Mouse (Mus musculus) cortical plate, adult 2 months (tissue): Measurements from ENCODE around the gene Nipal4. TPM values are rescaled to one million over a fixed set of nuclear protein-coding genes. Genes with fewer than 3 reads are reported as not detected.
"Not testable (repeated sequence)": the region's sequence is repeated elsewhere in the genome, so short reads cannot be mapped to it uniquely, and the experiment has no call there.

ENCODE experiments used
- H3K27ac ChIP-seq: fragments of 200-500 bp; 2 replicates; pipeline ENCODE4 v1.5.1; 2012; ENCODE audit warnings: low read length, control low read depth, inconsistent platforms; ENCODE audit not compliant: insufficient read depth
- H3K4me1 ChIP-seq: fragments of 200-500 bp; 2 replicates; pipeline ENCODE4 v1.6.1; 2011; ENCODE audit warnings: low read length; ENCODE audit not compliant: control insufficient read depth, insufficient read depth
- H3K4me3 ChIP-seq: fragments of 200-500 bp; 2 replicates; pipeline ENCODE4 v1.5.1; 2011; ENCODE audit warnings: mild to moderate bottlenecking, low read length, control low read depth; ENCODE audit not compliant: insufficient read depth
- CTCF ChIP-seq: fragments of 200-500 bp; IDR thresholded peaks from 2 replicates; pipeline ENCODE4 v1.5.1; 2011; ENCODE audit warnings: mild to moderate bottlenecking, control low read depth, low read length; ENCODE audit not compliant: insufficient read depth; ENCODE audit errors: extremely low read depth
- POLR2A ChIP-seq: fragments of 200-500 bp; IDR thresholded peaks from 2 replicates; pipeline ENCODE4 v1.6.1; 2011; ENCODE audit warnings: mild to moderate bottlenecking, low read length, control low read depth; ENCODE audit not compliant: insufficient read depth; ENCODE audit errors: extremely low read depth
- polyA plus RNA-seq: library from polyadenylated mRNA; depleted of rRNA; stranded (reverse); fragments of >200 nt; gene quantifications from 2 replicates; pipeline ENCODE4 v1.2.3, GENCODE M21; 2012

Nipal4 gene
- polyA plus RNA-seq, 1 experiment = 4.9 TPM

DNA sequence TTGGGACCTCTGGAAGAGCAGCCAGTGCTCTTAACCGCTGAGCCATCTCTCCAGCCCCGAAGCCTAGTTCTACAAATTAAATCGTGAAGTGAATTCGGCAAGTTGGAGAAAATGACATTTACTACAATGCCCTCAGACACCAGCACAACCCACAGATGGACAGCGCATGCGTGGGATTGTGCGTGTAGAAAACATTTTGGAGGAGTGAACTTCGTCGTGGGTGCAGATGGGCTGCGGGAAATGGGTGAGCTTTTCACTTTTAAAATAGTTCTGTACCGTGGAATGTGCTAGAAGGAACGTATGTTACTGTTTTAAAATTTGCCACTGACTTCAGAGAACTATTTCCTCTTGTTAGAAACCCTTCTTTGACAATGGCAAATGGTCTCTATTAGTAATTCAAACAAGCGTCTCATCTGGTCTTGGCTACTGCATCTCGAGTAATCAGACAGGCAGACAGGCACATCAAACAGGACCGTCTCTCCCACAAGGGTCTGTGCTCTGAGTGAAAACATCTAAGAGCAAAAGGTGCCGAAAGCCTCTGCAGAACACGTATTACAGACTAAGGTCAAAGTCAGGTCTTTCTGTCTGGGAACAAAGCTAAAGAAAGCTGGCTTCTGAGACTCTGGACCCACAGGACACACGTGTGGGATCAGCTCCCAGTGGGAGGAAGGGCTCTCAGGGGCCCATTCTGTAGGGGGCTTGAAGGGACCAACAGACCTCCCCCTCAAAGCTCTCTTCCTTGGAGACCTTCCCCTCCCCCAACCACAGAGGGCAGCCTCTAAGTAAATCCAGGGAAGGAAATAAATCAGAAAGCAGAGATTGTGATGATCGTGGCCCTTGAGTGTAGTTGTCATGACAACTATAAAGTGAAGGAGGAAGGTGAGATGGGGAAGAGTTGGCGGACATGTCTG is 35.6 kb upstream of the Nipal4 start:
- H3K27ac ChIP-seq = peak overlapping the region; percentile 49

DNA sequence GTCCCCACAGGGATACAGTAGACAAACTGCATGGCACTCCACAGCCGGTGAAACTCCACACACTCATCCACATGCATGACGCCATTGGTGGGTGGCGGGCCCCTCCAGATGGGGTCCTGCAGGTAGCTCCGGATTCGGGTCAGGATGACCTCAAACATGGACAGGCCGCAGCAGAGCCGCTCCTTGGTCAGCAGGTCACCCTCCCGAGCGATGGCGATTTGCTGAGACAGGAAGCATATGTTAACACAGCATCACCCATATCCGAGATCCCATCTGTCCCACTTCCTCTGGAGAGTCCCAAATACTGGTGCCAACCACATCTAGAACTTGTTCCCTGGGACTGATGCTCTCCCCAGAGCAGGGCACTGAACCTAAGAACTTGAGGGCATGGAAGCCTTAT is 34.4 kb upstream of the Nipal4 start:
- Histone ChIP-seq H3K4me1 (peaks cover 6% of the 10 kb centered on the region), H3K27ac (no peak overlapping the region), H3K4me3 (no peak overlapping the region)
- no peak for TF ChIP-seq CTCF
- no peak for TF ChIP-seq POLR2A

More for the DNA sequence above, 35.6 kb upstream of the Nipal4 start:
- TF ChIP-seq POLR2A (no peak), CTCF (no peak)
- H3K4me1 ChIP-seq = peaks cover 8% of the 10 kb centered on the region
- no peak overlapping the region for H3K4me3 ChIP-seq

DNA sequence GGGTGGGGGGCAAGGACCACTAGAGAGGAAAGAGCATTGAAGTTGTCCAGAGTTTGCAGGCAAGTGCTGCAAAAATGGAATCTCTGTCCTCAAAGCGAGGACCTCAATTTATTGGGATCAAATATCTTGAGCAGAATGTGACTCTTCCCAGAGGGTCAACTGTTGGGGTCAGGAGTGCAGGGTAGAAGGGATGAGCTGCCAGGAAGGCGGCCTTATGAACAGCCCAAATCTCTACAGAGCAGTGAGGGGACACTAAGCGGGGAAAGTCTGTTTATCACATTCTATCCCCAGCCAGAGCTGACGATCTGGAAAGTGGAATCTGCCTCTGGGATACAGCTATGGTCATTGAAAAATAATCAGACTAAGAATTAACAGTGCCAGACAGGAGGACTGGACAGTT is 27.9 kb upstream of the Nipal4 start:
- TF ChIP-seq CTCF = no peak
- no peak for TF ChIP-seq POLR2A
- no peak overlapping the region for H3K27ac ChIP-seq
- H3K4me3 ChIP-seq = no peak overlapping the region
- no peaks in the 10 kb centered on the region for H3K4me1 ChIP-seq

DNA sequence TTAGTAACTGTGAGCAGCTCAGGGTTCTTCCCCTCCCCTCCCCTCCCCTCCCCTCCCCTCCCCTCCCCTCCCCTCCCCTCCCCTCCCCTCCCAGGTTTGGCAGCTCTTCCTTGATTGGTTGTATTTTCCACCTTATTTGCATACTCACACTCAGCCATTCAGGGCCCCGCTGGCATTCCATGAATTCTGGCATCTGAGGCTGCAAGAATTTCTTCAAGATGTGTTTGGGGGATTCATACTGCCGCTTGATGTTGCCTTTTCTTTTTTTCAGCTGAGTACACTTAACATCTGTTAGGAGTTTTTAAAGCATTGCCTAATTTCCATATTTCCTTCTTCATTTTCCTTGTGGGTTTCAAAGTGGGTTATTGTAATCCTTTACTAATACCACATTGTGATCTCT is 22.0 kb upstream of the Nipal4 start:
- TF ChIP-seq POLR2A (no peak), CTCF (no peak)
- H3K4me3 ChIP-seq = no peak overlapping the region

DNA sequence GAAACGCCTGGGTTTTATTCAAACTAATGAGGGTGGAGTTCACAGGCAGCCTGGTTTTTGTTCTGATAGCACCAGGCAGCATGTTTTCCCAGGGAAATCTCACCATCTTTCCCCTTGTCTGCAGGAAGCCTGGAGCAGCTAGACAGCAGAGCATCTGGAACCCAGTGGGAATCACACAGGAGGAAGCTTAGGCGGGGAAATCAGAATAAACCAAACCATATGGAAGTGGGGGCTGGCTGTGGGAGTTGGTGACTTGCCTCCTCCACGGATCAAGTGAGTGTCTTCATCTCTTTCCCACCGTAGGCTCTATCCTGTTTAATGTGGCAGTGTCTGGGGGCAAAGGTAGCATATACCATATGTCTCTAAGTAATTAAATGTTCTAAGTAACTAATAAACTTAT is 19.2 kb upstream of the Nipal4 start:
- 0 out of 2 replicates have a peak, but pooled peaks cover 2% of the 10 kb centered on the region for H3K4me1 ChIP-seq
- H3K27ac ChIP-seq = no peak overlapping the region
- TF ChIP-seq CTCF (no peak), POLR2A (no peak)
- H3K4me3 ChIP-seq = no peak overlapping the region

More for the DNA sequence above, 22.0 kb upstream of the Nipal4 start:
- H3K27ac ChIP-seq = no peak overlapping the region
- 0 out of 2 replicates have a peak, but pooled peaks cover 2% of the 10 kb centered on the region for H3K4me1 ChIP-seq

DNA sequence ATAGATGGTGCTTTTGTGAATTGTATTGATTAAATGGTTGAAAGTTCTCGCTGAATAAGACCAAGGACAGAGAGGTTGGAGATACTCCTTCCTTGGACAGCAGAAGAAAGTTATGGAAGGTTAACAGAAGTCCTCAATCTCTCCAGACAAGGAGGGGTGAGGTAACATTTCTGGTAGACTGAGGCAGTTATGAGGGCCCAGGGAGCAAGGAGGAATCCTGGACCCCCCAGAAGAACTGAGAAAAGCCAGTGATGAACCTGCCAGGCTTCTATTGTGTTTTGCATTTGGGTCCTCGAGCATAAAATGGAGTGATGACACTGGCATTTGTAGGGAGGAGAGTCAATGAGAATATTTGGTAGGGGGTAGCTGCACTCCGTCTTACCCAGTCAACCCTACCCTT is 18.6 kb upstream of the Nipal4 start:
- TF ChIP-seq CTCF (no peak), POLR2A (no peak)
- no peak overlapping the region for H3K27ac ChIP-seq
- no peak overlapping the region for H3K4me3 ChIP-seq
- H3K4me1 ChIP-seq = 0 out of 2 replicates have a peak, but pooled peaks cover 2% of the 10 kb centered on the region

DNA sequence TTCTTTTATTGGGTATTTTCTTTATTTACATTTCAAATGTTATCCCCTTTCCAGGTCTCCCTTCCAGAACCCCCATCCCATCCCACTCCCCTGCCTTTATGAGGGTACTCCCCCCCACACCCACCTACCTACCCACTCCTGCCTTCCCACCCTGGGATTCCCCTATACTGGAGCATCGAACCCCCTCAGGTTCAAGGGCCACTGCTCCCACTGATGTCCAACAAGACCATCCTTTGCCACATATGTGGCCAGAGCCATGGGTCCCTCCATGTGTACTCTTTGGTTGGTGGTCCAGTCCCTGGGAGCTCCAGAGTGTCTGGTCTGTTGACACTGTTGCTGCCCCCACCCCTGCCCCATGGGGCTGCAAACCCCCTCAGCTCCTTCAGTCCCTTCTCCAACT is 15.7 kb upstream of the Nipal4 start:
- H3K27ac ChIP-seq, H3K4me3 ChIP-seq, H3K4me1 ChIP-seq: not testable (repeated sequence)

DNA sequence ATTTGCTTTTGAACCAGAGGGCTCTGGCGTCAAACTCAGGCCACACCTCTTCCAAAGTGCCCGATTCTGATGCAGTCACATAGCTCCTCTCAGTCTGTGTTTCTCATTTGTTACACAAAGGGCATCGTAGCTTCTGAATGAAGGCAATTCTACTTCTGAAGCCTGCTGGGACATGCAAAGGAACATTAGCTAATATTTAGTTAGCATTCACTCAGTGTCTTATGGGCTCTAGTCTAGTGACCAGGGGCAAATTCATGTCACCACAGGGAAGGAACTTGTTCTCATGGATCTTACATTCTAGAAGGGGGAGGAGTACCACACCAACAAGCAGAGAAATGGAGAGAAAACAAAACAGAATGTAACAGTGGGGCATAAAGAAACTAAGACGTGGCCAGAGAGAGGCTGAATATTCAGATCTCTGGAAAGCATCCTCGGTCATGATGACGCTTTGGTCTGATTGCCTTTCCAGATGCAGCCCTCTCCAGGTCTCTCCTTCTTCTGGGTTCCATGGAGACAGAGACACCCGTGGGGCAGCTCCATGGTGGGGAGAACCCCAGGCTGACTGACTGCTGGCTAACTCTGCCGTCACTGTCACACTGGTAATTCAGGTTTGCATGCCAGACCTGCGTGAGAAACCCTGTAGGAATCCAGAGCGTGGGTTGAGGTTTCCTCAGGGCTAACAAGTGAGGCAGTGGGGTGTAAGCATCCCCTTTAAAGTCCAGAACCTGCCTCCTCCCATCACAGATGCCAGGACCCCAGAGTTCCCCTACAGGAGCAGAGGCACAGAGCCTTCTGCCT is 11.1 kb upstream of the Nipal4 start:
- TF ChIP-seq POLR2A (no peak), CTCF (no peak)
- Histone ChIP-seq H3K27ac (no peak overlapping the region), H3K4me1 (no peaks in the 10 kb centered on the region), H3K4me3 (no peak overlapping the region)

DNA sequence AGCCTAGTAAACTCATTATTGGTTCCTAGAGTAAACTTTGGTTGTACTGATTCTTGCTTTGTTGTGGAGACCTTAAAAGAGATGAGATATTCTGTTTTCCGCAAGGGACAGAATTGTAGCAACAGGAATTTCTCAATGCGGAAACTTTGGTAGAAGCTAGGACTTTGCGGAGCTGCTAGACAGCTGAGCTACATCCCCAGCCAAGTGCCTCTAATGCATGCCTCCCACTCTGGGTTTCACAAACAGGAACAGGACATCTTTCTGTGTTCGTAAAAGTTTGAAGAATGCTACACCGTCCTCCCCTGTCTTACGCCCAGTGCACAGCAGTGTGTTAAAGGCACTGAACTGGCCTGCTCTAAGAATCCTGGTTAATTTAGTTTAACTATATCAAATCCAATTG is 9.8 kb upstream of the Nipal4 start:
- H3K27ac ChIP-seq = no peak overlapping the region
- TF ChIP-seq CTCF = no peak
- TF ChIP-seq POLR2A = no peak
- H3K4me1 ChIP-seq = no peaks in the 10 kb centered on the region
- H3K4me3 ChIP-seq = no peak overlapping the region

DNA sequence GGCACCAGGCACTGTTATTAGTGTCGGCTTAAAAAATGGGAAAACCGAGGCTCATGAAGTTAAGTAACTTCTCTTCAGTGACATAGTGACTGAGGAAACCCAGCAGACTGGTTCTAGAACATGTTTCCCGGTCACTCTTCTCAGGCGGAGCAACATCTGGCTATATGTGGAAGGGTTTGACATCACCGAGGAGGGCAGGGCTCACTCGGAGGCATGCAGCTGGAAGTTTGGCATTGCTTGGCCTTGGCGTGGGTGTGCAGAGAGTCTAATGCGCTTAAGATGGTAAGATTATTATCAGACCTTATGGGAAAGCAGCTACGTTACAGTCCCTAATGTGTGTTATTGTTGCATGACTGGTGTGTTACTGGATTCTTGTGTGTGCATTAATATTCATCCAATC is 5.8 kb upstream of the Nipal4 start:
- H3K4me1 ChIP-seq = no peaks in the 10 kb centered on the region
- no peak overlapping the region for H3K27ac ChIP-seq
- no peak overlapping the region for H3K4me3 ChIP-seq
- TF ChIP-seq POLR2A (no peak), CTCF (no peak)
